Mouse (Mus musculus): ENCODE results near the gene Amer3. TPM values are rescaled to one million over a fixed set of nuclear protein-coding genes. Genes with fewer than 3 reads are reported as not detected.
"Not testable (repeated sequence)": the region's sequence is repeated elsewhere in the genome, so short reads cannot be mapped to it uniquely, and the experiment has no call there.

Amer3 gene
- polyA plus RNA-seq (2015; fragmentation: Nextera tagmentation; extraction: Ambion mirVana), result 27.2 and 29.9 TPM in 2 replicates

- H3K4me3 ChIP-seq, result peak within 1 kb of the TSS; percentile 78
- peak within 1 kb of the TSS; percentile 88 for H3K9ac ChIP-seq
- under 1% methylated on average over 52 of the region's 53 CpGs for WGBS
- peak within 1 kb of the TSS; percentile 92 for H3K27ac ChIP-seq (replicated peaks)
- no peaks in the 10 kb centered on the region for H3K36me3 ChIP-seq
- H3K27me3 ChIP-seq, result 0 out of 2 replicates have a peak, but pooled peaks cover 3% of the 10 kb centered on the region
- ATAC-seq (ENCODE audit: low FRiP score, low read depth), result peak; percentile 94
- peak within 1 kb of the TSS; percentile 67 for H3K4me2 ChIP-seq
- peaks cover 45% of the 10 kb centered on the region for H3K4me1 ChIP-seq (replicated peaks)
- H3K9me3 ChIP-seq, result no peaks in the 10 kb centered on the region
Measured at GRCm38 (mm10) chr1:34578851-34579781, at the start of gene Amer3. Gene Amer3 (plus strand): TSS chr1:34579657.

- Histone ChIP-seq H3K27me3 (peaks cover 32% of the 10 kb centered on the region), H3K4me1 (replicated peaks) (peaks cover 15% of the 10 kb centered on the region)
- not testable (repeated sequence) for H3K4me3 ChIP-seq; H3K4me2 ChIP-seq; H3K27ac ChIP-seq (replicated peaks); H3K9me3 ChIP-seq; ATAC-seq (ENCODE audit: low FRiP score, low read depth); H3K36me3 ChIP-seq; H3K9ac ChIP-seq
- 58% methylated on average over 3 of the region's 3 CpGs for WGBS
Measured at GRCm38 (mm10) chr1:34534574-34534973, 44.9 kb upstream of the Amer3 start.

GRCm38 (mm10) chr1:34535043-34535698 is 44.3 kb upstream of the Amer3 start, which contains the start of gene Cfc1:
Gene Cfc1 (plus strand): TSS chr1:34535648.
- peaks cover 15% of the 10 kb centered on the region for H3K4me1 ChIP-seq (replicated peaks)
- not testable (repeated sequence) for H3K27ac ChIP-seq (replicated peaks); H3K36me3 ChIP-seq; H3K9ac ChIP-seq; ATAC-seq (ENCODE audit: low FRiP score, low read depth); H3K9me3 ChIP-seq
- peaks cover 32% of the 10 kb centered on the region for H3K27me3 ChIP-seq
- peak within 1 kb of the TSS; percentile 56 for H3K4me2 ChIP-seq
- 30% methylated on average over 7 of the region's 7 CpGs for WGBS
- peak within 1 kb of the TSS; percentile 32 for H3K4me3 ChIP-seq

DNA sequence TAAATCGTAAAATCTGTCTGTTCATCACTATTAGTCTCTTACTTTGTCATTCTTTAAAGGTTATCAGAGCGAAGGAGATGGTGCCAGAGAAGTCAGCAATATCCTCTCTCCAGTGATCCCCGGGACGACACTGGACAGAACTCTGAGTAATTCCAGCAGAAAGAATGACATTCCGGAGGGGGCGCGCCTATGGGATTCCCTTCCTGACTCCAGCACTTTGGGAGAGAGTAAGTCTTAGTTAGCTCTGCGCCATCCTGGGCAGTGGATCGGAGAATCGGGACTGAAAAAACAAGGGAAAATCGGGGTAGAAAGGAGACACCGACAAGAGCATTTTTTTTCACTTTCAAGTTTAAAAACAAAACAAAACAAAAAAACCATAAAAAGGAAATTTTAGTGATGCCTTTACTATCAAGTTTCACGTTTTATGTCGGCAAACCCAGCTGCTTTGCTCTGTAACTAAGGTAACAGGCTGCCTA is 43.1 kb upstream of the Amer3 start:
- 1% methylated on average over 14 of the region's 14 CpGs for WGBS
- Histone ChIP-seq H3K27me3 (peaks cover 32% of the 10 kb centered on the region), H3K9me3 (no peaks in the 10 kb centered on the region), H3K4me2 (peak overlapping the region; percentile 56), H3K36me3 (no peaks in the 10 kb centered on the region), H3K27ac (replicated peaks) (no peak overlapping the region), H3K9ac (0 out of 2 replicates have a peak overlapping the region, but pooled peaks have one; percentile 9), H3K4me3 (peak overlapping the region; percentile 32), H3K4me1 (replicated peaks) (peaks cover 15% of the 10 kb centered on the region)
- no peak for ATAC-seq (ENCODE audit: low FRiP score, low read depth)

- Histone ChIP-seq H3K4me3 (peak overlapping the region; percentile 32), H3K4me1 (replicated peaks) (peaks cover 15% of the 10 kb centered on the region), H3K27me3 (peaks cover 32% of the 10 kb centered on the region), H3K9ac (0 out of 2 replicates have a peak overlapping the region, but pooled peaks have one; percentile 9), H3K36me3 (no peaks in the 10 kb centered on the region), H3K4me2 (peak overlapping the region; percentile 56), H3K9me3 (no peaks in the 10 kb centered on the region), H3K27ac (replicated peaks) (no peak overlapping the region)
- WGBS, result 3% methylated on average over 16 of the region's 16 CpGs
- peak; percentile 66; the same call in 1 of the 2 replicates for ATAC-seq (ENCODE audit: low FRiP score, low read depth)
Measured at GRCm38 (mm10) chr1:34536767-34537485, 42.5 kb upstream of the Amer3 start.

DNA sequence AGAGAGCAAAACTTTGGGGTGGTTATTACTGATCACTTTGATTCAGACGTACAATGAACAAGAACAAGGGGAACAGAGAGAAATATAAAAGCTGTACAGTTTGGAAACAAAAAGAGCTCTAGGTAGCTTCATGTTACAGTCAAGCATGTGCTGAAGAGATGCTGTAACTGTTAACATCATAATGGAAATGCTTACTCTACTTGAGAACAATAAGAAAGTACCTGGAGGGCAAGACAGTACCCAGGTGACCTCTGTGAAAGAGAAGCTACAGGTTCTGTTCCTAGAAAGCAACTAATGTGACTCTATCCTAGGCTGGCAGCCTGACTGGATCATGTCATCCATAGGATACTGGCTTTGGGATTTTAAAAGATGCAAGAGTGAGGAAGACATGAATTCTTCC is 32.4 kb upstream of the Amer3 start:
- no peak for ATAC-seq (ENCODE audit: low FRiP score, low read depth)
- Histone ChIP-seq H3K27ac (replicated peaks) (no peak overlapping the region), H3K9me3 (no peaks in the 10 kb centered on the region; the same call in 1 of the 2 replicates), H3K9ac (no peak overlapping the region), H3K4me3 (no peak overlapping the region), H3K4me2 (no peak overlapping the region), H3K36me3 (no peaks in the 10 kb centered on the region), H3K4me1 (replicated peaks) (no peaks in the 10 kb centered on the region), H3K27me3 (no peaks in the 10 kb centered on the region)
- WGBS, result 86% methylated on average over 1 of the region's 1 CpGs

DNA sequence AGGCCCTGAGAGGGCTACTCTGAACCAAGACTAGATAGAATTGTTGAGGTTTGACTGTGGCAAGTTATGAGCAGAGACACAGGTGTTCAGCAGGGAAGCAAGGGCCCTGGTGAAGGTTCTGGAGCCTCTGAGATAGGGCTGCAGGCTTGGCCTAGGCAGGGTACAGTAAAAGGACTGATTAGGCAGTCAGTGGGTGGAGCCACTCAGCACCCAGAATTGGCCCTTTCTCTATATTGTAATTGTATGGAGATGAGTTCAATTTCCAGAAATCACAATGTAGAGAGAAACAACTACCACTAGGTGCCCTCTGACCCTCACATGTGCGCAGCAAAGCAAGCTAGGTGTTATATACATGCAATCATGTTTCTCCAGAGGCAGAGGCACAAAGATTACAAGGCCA is 25.8 kb upstream of the Amer3 start:
- Histone ChIP-seq H3K36me3 (no peaks in the 10 kb centered on the region), H3K9ac (no peak overlapping the region), H3K4me1 (replicated peaks) (no peaks in the 10 kb centered on the region), H3K9me3 (no peaks in the 10 kb centered on the region; the same call in 1 of the 2 replicates), H3K4me2 (no peak overlapping the region), H3K27ac (replicated peaks) (no peak overlapping the region), H3K4me3 (no peak overlapping the region), H3K27me3 (no peaks in the 10 kb centered on the region)
- no peak for ATAC-seq (ENCODE audit: low FRiP score, low read depth)
- 89% methylated on average over 1 of the region's 1 CpGs for WGBS

DNA sequence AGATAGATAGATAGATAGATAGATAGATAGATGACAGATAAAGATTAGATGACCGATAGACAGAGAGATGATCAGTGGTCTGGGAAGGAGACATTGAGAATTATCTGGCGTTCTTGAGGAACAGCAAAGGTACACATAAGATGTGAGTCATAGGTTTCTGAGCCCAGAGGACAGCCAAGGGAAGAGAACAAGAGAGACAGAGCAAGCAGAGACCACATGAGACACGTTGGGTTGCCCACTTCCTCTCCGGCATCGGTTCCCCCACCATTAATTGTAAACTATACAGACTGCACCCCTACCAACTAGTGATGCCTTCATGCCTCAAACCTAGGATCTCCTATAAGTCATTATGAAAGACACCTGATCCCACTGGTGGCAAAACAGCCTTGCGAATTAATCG is 25.2 kb upstream of the Amer3 start:
- H3K9me3 ChIP-seq, result no peaks in the 10 kb centered on the region
- H3K9ac ChIP-seq, result no peak overlapping the region
- 91% methylated on average over 7 of the region's 7 CpGs for WGBS
- no peaks in the 10 kb centered on the region for H3K27me3 ChIP-seq
- no peak overlapping the region for H3K4me3 ChIP-seq
- H3K4me2 ChIP-seq, result no peak overlapping the region
- H3K27ac ChIP-seq (replicated peaks), result no peak overlapping the region
- no peaks in the 10 kb centered on the region for H3K4me1 ChIP-seq (replicated peaks)
- ATAC-seq (ENCODE audit: low FRiP score, low read depth), result no peak
- H3K36me3 ChIP-seq, result no peaks in the 10 kb centered on the region

GRCm38 (mm10) chr1:34560843-34561242 is 18.6 kb upstream of the Amer3 start, which contains the start of gene Prss40:
Gene Prss40 (minus strand): TSS chr1:34560943.
- no peak for ATAC-seq (ENCODE audit: low FRiP score, low read depth)
- no peaks in the 10 kb centered on the region for H3K4me1 ChIP-seq (replicated peaks)
- no peak within 1 kb of the TSS for H3K4me3 ChIP-seq
- H3K9ac ChIP-seq, result no peak within 1 kb of the TSS
- H3K27me3 ChIP-seq, result no peaks in the 10 kb centered on the region
- H3K36me3 ChIP-seq, result no peaks in the 10 kb centered on the region
- no peak within 1 kb of the TSS for H3K4me2 ChIP-seq
- no peaks in the 10 kb centered on the region for H3K9me3 ChIP-seq
- 85% methylated on average over 15 of the region's 15 CpGs for WGBS
- no peak within 1 kb of the TSS for H3K27ac ChIP-seq (replicated peaks)

- Histone ChIP-seq H3K4me2 (no peak overlapping the region), H3K9me3 (no peaks in the 10 kb centered on the region), H3K27ac (replicated peaks) (no peak overlapping the region), H3K4me1 (replicated peaks) (no peaks in the 10 kb centered on the region), H3K36me3 (no peaks in the 10 kb centered on the region), H3K27me3 (no peaks in the 10 kb centered on the region), H3K4me3 (no peak overlapping the region), H3K9ac (no peak overlapping the region)
- ATAC-seq (ENCODE audit: low FRiP score, low read depth), result no peak
- WGBS, result 84% methylated on average over 8 of the region's 8 CpGs
Measured at GRCm38 (mm10) chr1:34564383-34565045, 14.9 kb upstream of the Amer3 start.

GRCm38 (mm10) chr1:34568120-34568519 is 11.3 kb upstream of the Amer3 start:
- no peaks in the 10 kb centered on the region for H3K4me1 ChIP-seq (replicated peaks)
- H3K4me2 ChIP-seq, result no peak overlapping the region
- H3K27me3 ChIP-seq, result no peaks in the 10 kb centered on the region
- no peak overlapping the region for H3K4me3 ChIP-seq
- H3K9me3 ChIP-seq, result no peaks in the 10 kb centered on the region
- WGBS, result 97% methylated on average over 2 of the region's 2 CpGs
- H3K9ac ChIP-seq, result no peak overlapping the region
- no peaks in the 10 kb centered on the region for H3K36me3 ChIP-seq
- H3K27ac ChIP-seq (replicated peaks), result no peak overlapping the region
- no peak for ATAC-seq (ENCODE audit: low FRiP score, low read depth)

Measured in hindbrain, embryonic 15.5 days (tissue).